ENCODE assay signal across 15 mouse cellular contexts in genomic region chr12:107852921-107853320, GRCm38 (mm10).
"Had no signal": no experiment of that assay in that cellular context is flagged by ENCODE, and none has a peak within 500 bp of the region (broad histone marks: within the 10 kb centered on the region; RNA-seq: fewer than 3 reads in every experiment).

No protein-coding gene starts in this region.

- H3K9me3 ChIP-seq: liver, embryonic 13.5 days; liver, embryonic 15.5 days; lung, embryonic 15.5 days; midbrain, embryonic 13.5 days; midbrain, embryonic 15.5 days; neural tube, embryonic 12.5 days had no signal

- H3K27me3 ChIP-seq: liver, embryonic 13.5 days; liver, embryonic 15.5 days; lung, embryonic 15.5 days; megakaryocyte, embryonic 14.5 days; midbrain, embryonic 13.5 days; midbrain, embryonic 15.5 days; neural tube, embryonic 12.5 days had no signal

- H3K4me2 ChIP-seq: liver, embryonic 11.5 days; liver, embryonic 13.5 days; liver, embryonic 15.5 days; lung, embryonic 15.5 days; midbrain, embryonic 11.5 days; midbrain, embryonic 13.5 days; midbrain, embryonic 15.5 days; neural tube, embryonic 12.5 days had no signal

- DNase-seq: liver, embryonic 13.5 days; liver, postnatal 0 days; right cerebral cortex, postnatal 14 days; thymus, adult 2 months; thymus, postnatal 25 days; thymus, postnatal 4 days had no signal

- H3K36me3 ChIP-seq: liver, embryonic 13.5 days; liver, embryonic 15.5 days; lung, embryonic 15.5 days; midbrain, embryonic 13.5 days; midbrain, embryonic 15.5 days; neural tube, embryonic 12.5 days had no signal

- H3K27ac ChIP-seq: liver, embryonic 13.5 days; liver, embryonic 15.5 days; macrophage; midbrain, embryonic 13.5 days; midbrain, embryonic 15.5 days; neural tube, embryonic 12.5 days had no signal

- H3K9ac ChIP-seq: liver, embryonic 13.5 days; liver, embryonic 15.5 days; liver, postnatal 0 days; lung, embryonic 15.5 days; midbrain, embryonic 13.5 days; midbrain, embryonic 15.5 days; neural tube, embryonic 12.5 days had no signal

- H3K4me3 ChIP-seq: liver, embryonic 13.5 days; liver, embryonic 15.5 days; lung, embryonic 15.5 days; megakaryocyte, embryonic 14.5 days; midbrain, embryonic 13.5 days; midbrain, embryonic 15.5 days; neural tube, embryonic 12.5 days had no signal

- H3K4me1 ChIP-seq: liver, embryonic 13.5 days; liver, embryonic 15.5 days; megakaryocyte, embryonic 14.5 days; midbrain, embryonic 13.5 days; midbrain, embryonic 15.5 days; neural tube, embryonic 12.5 days had no signal

- ATAC-seq: liver, postnatal 0 days; midbrain, embryonic 13.5 days; midbrain, embryonic 15.5 days had no signal
